Mouse (Mus musculus) naive thymus-derived CD4-positive, alpha-beta T cell, adult 2 months (primary cell): ENCODE results near the gene Spag5.

Source experiments
- DNase-seq: peaks from one replicate; pipeline ENCODE4 v3.0.0-alpha.2; 2011; ENCODE audit warnings: low read depth

Gene Spag5

DNA sequence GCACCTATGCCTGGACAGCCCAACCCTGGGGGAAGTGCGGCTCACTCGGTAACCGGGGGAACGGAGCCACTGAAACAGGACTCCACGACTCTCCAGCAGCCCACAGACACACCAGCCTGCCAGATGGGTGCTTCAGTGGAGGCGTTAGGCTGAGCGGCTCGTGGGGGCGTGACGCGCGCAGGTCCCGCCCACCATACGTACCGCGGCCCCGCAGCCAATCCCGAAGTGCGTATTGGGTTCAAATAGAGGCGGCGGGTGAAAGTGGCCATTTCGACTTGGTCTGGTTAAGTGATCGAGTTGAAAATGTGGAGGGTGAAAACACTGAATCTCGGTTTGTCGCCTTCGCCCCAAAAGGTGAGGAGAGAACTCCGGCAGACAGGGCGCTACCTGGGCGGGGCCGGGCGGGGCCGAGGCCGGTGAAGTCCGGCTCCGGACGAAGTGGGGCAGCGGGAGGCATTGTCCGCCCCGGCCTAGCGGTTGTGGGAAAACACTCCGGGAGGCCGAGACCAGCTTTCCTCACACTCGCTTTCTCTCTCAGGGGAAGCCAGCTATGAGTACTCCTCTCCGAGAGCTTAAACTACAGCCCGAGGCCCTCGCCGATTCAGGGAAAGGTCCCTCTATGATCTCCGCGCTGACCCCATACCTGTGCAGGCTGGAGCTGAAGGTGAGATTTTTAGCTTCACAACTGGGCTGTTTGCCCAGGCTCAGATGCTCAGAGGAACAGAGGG is at the start of gene Spag5:
Gene Spag5 (plus strand): TSS at position 173 of the 728 bp plus-strand sequence.
- DNase-seq = peak; percentile 93

DNA sequence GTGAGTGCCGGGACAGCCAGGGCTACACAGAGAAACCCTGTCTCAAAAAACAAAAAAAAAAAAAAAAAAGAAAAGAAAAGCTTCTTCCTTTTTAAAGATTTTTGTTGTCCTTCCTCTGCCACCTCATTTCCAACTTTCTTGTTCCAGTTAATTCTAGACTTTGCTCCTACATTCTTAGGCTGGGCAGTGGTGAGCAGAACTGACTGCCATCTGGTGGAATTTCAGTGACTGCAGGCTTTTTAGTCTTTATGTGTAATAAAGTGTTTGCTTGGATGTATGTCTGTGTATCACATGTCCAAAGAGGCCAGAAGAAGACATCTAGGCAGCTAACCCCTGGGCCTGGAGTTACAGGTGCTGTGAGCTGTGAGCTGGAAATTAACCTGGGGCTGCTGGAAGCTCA is 44.7 kb upstream of the Spag5 start:
- DNase-seq = no peak

DNA sequence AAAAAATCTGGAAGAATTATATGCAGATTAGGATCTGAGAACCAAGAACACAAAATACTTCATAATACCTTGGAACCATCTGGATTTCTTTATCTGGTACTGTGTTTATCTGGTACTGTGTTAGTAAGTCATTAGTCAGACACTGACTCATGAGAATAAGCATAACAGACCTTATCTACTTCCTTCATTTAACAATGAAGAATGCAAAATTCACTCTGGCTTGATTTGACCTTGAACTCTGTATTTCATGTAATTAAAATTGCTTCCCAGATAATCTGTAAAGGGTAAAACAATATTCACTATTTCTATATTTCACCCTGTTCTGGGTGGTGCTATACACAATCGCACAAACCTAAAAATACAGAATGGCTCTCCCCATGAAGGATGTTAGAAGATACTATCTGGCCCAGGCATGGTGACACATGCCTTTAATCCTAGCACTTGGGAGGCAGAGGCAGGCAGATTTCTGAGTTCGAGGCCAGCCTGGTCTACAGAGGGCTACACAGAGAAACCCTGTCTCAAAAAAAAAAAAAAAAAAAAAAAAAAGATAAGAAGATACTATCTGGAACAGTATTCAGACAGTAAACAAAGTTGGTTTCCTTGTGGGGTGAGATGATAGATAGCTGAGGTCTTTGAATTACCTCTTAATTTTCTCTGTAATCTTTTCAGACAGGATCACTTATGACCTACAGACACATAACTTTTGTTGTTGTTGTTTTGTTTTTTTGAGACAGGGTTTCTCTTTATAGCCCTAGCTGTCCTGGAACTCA is 40.7 kb upstream of the Spag5 start:
- peak; percentile 47 for DNase-seq

DNA sequence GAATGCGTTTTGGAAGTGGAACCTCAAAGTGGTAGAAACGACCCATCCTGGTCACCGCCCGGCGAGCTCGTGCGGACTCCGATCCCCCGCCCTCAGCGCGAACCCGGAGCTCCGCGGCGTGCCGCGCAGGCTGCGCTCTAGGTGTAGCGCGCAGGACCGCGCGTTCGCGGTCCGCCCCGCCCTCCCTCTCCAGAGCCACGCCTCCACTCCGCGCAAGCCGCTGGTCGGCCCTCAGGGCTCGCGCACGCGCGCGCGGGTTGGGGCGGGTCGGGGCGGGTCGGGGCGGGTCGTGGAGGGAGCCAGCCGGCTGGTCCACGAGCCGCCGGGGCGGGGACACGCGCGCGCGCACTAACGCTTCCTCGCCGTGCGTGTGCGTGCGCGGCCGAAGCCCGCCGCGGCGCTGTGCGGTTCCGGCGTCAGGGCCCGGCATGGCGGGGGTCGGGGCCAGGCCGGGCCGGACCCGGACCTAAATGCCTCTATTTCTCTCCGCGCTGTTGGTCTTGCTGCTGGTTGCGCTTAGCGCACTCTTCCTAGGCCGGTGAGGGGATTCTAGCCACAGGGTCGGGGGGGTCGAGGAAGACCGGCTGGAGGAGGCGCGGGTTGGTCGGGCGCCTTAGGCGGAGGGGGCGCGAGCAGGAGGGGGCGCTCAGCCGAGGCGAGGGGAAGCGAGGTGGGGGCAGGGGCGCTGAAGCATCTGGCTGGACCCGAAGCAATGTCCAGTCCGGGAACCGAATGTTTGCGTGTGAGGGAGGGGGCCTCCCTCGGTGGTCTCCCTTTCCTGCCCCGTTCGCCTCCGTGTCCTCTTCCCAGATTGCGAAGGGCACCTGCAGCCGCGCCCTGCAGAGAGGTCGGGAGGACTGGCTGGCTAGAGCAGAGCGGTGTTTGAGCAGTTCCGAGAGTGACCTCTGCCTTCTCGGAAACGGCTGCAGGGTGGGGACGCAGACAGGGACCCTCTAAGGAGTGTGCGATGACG is 39.7 kb upstream of the Spag5 start, which contains the start of gene 2610507B11Rik:
Gene 2610507B11Rik (plus strand): TSS at position 373 of the 973 bp plus-strand sequence.
- peak; percentile 97 for DNase-seq

DNA sequence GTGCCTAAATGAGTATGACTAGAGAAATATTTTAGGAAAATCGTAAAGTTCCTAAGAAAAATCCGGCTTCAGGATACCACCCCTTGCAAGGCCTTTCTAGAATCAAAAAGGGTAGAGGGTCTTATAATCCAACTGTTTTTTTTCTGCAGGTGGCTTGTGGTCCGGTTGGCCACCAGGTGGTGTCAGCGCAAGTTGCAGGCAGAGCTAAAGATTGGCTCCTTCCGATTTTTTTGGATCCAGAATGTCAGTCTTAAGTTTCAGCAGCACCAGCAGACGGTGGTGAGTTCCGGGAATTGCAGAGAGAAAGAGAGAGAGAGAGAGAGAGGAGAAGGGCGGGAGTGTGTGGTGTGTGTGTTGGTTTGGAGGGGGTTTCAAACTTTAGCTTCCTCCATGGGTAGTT is 38.8 kb upstream of the Spag5 start:
- DNase-seq = peak; percentile 72

DNA sequence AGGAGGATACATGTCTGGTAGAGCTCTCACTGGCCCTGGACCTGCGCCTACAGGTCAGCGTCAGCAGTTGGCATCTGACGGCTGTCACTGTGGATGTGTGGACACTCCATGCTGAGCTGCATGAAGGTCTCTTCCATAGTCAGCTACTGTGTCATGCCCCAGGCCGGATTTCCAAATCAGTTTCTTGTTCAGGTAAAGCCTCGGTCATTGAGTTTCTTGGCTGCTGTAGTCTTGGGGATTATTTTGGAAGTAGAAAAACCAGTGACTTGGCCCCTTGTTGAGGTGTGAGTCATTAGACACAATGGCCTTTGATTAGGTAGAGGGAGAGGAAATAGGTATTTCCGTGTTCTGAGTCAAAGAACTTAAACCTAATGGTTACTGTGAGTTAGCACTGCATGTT is 35.8 kb upstream of the Spag5 start:
- no peak for DNase-seq

DNA sequence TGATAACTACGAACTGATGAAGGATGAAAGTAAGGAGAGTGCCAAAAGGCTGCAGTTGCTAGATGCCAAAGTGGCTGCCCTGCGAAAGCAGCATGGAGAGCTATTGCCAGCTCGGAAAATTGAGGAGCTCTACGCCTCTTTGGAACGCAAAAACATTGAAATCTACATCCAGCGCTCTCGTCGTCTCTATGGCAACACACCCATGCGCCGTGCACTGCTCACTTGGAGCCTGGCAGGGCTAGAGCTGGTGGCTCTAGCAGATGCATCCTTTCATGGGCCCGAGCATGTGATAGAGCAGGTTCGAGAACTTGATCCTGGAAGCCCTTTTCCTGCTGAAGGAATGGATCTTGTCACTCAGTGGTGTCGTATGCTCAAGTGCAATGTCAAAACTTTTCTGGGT is 29.3 kb upstream of the Spag5 start:
- DNase-seq = no peak

DNA sequence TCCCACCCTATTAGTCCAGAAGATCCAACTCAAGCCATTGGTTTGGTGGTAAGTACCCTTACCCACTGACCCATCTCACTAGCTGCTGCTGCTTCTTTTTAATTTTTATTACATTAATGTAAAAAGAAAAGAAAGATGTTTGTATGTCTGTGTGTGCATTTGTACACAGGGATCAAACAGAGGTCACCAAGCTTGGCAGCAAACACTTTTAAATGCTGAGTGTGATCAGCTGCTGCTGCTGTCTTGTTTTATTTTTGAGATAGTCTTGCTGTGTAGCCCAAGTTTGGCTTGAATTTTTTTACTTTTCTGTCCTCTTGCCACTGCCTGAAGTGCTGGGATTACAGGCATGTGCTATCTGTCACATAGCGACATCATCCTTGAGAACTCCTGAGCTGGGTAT is 25.7 kb upstream of the Spag5 start:
- DNase-seq = no peak

DNA sequence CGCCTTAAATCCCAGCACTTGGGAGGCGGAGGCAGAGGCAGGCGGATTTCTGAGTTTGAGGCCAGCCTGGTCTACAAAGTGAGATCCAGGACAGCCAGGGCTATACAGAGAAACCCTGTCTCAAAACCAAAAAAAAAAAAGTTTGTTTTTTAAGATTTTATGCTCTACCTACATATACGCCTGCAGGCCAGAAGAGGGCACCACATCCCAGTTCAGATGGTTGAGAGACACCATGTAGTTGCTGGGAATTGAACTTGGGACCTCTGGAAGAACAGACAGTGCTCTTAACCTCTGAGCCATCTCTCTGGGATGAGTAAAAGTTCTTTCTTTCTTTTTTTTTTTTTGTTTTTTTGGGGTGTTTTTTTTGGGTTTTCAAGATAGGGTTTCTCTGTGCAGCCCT is 25.2 kb upstream of the Spag5 start:
- DNase-seq = peak; percentile 29

DNA sequence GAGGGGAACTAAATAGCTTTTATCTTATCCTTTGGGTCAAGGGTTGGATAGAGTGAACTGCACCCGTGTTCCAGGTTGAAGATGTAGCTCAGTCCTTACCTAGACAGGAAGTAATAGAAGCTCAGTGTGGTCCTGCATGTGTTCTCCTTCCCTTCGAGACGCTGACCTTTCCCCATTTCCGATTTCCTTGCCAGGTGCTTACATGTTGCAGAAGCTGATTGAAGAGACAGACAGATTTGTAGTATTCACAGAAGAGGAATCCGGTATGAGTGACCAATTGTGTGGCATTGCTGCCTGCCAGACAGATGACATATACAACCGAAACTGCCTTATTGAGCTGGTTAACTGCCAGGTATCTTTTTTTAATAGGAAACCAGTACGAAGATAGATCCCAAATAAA is 22.5 kb upstream of the Spag5 start:
- no peak for DNase-seq

DNA sequence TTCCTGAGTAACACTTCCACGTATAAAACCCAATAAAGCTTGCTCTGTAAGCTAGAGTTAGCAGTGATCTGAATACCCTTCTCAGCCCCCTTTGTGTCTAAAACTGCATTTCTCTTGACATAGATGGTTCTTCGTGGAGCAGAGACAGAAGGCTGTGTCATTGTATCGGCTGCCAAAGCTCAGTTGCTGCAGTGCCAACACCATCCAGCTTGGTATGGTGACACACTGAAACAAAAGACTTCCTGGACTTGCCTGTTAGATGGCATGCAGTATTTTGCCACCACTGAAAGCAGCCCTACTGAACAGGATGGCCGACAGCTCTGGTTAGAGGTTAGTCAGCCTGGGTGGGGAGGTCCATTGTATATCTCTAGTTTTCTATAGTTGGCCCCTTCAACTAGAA is 21.7 kb upstream of the Spag5 start:
- DNase-seq = no peak

DNA sequence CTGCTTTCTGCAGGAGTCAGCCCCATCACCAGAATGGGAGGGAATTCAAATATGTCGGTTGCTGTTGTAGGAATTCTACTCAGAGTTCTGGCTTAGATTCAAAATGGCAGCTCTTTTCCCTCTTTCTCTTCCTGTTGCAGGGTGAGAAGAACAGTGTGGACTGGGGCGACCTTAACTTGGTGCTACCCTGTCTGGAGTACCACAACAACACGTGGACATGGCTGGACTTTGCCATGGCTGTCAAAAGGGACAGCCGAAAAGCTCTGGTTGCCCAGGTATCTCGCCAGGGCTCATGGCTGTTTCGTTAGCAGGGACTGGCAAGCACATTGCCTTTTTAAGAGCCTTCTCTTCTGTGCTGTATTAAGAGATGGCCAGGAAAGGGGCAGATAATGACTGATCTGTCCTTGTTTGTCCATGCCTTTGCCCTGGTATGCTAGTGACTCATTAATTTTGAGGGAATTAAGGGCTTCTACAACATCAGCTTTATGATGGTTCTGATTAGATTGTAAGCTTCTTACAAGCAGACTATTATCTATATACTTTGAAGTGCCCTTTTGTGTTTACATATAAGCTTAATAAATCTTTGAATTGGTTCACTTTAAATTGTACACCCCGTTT is 12.1 kb upstream of the Spag5 start:
- DNase-seq = no peak

DNA sequence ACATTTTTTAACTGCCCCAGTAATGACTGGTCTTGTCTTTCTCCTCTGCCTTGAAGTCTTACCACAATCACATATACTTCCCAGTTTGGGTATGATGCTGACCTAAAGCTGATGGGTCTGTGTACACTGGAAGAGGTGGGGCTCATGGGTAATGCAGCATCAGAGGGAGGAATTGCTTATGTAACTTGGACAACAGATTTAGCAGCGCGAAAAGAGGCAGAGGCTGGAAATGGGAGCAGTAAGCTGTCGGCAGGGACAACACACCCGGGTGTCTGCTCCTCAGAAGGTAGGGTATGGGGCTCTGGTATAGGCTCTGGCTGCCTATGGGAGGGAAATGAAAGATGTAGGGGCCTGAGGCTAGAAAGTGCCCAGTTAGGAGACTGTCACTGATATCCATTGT is 10.7 kb upstream of the Spag5 start, which contains the start of gene BC030499:
Gene BC030499 (plus strand): TSS at position 188 of the 400 bp plus-strand sequence.
- DNase-seq = no peak

DNA sequence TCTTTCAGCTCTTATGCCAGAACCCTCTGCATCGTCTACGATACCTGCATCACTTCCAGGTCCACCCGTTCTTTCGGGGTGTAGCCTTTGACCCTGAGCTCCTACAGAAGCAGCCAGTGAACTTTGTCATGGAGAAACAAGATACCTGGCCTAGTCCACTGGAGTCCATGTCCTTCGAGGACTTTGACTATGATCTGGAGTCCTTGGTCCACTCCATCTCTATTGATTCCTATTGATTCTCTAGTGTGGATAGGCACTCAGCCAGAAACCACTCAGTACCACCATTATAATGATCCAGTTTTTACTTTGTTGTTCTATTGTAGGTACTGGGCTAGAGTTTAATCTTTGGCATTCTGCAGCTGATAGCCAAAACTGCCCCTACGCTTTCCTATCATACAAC is 6.7 kb upstream of the Spag5 start:
- no peak for DNase-seq

DNA sequence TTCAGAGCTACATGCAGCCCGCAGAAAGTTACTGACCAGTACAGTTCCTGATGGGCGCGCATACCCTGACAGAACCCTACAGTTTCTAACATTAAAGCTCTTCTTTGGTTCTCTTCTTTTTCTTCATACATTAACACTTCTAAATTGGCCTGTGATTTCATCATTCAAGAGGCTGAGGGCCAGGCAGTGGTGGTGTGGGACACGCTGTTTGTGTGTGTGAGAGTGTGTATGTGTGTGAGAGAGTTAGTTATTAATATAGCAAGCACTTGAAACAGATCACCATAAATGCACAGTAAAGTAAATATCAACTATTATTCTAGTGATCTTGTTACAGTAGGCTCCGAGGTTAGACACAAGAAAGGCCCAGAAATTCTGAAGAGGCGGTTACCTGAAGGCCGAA is 412 bp upstream of the Spag5 start:
- no peak for DNase-seq

DNA sequence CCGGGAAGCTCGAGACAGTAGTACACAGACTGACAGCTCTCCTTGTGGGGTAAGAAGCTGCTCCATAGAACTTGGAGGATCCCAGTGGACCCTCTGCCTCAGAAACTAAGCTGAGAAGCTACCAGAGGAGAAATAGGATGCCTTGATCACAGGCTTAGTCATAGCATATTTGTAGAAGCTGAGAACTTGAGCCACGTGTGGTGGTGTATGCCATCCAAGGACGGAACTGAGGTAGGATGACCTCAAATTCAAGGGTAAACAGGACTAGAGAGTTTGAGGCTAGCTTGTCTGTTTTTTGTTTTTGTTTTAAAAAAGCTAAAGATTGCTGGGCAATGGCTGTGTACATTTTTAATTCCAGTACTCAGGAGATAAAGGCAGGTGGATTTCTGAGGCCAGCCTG is 3.9 kb downstream of the Spag5 start:
- DNase-seq = no peak

DNA sequence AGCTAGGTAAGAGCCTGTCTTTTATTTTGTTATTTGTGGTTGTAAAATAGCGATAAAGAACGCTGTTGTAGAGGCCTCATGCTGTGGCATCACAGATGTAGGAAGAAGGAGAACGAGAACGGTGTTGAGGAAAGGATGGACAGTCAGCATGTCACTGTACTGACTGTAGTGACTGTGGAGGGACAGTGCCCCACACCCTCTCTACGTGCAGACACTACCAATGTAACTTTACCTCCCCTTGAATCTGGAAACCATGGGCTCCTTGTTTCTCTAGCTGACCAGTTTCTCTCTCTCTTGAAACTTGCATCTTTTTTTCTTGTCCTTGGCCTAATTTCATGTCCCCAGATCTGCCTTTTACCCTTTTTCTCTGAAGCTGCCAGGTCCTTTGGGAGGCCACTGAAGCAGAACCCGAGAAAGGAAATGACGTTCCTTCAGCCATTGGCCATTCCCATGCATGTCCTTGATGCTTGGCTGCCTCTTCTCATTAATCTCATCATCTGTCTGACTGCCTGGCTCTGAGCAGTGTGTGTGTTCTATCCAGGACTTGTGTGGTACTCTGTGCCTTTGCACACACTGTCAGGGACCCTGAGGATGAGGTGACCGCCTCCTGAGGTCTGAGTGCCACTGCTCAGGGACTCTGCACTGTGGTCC is 9.7 kb downstream of the Spag5 start:
- no peak for DNase-seq

DNA sequence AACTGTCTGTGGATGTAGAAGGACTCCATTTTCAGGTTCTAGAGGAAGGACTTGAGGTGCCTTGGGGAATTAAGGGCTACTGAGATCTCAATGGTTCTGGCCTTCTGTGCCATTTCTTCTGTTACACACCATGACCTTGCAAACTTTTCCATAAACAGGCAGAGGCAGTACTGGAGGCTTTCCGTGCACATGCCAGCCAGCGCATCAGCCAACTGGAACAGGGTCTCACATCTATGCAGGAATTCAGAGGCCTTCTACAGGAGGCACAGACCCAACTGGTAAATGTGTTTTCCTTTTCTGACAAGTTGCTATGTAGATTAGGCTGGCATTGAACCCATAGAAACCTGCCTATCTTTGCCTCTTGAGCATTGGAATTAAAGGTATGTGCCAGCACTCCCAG is 12.3 kb downstream of the Spag5 start:
- no peak for DNase-seq

DNA sequence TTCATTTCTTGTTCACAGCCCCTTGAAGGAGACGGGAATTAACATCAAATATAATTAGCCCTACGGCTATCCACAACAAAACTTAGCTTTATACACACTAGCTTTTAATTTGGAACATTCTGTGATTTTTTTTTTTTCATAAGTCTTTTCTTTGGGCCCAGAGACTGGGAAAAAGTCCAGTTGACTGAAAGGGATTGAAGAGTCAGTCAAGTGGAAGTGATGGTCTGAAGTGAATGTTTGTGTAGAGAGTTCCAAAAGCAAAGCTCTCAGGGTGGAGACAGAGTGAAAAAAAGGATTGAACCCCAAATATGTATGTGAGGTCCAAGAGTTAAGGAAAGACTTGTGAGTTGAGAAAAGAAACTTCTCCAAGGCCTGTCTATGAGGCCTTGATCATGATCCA is 17.1 kb downstream of the Spag5 start:
- no peak for DNase-seq

DNA sequence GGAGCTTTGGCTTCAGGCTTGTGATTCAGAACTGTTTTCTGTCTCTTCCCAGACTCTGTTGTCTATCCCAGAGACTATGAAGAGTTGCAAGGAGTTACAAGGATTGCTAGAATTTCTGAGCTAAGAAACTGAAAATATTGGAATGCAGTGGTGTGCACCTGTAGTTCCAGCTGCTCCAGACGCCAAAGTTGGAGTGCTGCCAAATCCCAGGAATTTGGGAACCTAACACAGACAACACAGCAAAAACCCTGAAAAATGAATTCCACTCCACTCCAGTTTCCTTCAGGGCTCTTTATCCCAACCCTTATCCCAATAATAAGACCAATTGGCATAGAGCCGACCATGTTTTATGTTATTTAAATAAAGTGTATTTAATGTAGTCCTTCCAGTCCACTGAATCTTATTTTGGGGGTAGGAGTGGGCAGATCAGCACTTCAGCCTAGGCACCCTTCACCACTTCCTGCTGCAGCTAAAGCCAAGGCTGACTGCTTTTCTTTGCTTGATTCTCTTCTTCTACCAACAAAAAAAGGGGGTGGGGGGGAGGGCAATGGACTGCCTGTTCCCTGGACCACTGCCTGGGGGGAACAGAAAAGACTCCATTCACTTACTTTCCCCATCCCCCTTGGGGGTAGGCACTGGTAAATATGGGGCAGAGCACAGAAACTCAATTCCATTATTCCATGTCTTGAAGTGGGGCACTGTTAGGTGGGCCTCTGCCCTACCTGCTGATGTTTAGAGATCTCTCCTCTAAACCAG is 20.9 kb downstream of the Spag5 start:
- DNase-seq = no peak

DNA sequence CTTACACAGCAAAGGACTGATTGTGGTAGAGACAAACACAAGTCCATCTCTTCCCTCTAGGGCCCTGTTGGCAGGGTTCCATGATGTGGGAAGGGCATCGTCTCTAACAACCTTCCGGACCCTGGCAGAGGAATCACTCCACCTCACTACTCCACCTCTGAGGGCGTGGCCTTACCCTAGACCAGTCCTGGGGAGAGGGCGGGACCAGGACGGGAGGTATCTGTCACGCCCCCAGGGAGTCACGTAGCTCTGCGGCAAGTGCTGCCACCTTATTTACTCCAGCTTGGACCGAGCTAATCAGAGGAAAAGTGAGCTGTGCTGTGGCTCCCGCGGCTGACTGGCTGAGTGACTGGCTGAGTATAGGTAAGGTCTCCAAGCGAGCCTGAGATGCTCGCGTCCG is 21.5 kb downstream of the Spag5 start, which contains the start of gene Aldoc:
Gene Aldoc (plus strand): TSS at position 109 of the 400 bp plus-strand sequence.
- DNase-seq = peak; percentile 87
